Mouse (Mus musculus): ENCODE measurements around the gene Rab6a.

The Rab6a gene

DNA sequence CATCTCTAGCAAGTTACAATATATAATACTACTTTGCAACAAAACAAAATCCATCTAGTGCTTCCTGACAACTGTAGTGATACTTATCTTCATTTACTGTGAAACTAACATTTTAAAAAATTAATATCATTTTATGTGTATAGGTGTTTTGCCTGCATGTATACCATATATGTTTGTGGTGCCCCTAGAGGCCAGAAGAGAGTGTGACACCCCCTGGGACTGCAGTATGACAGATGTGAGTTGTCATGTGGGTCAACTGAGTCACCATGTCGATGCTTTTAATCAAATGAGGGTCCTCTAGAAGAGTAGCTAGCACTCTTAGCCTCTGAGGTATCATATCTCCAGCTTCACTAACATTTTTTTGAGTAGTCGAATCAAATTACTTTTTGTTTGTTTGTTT lies 15.1 kb downstream of the Rab6a start:
- no peak for DNase-seq (ENCODE audit: low spot score in 2 of 2)

DNA sequence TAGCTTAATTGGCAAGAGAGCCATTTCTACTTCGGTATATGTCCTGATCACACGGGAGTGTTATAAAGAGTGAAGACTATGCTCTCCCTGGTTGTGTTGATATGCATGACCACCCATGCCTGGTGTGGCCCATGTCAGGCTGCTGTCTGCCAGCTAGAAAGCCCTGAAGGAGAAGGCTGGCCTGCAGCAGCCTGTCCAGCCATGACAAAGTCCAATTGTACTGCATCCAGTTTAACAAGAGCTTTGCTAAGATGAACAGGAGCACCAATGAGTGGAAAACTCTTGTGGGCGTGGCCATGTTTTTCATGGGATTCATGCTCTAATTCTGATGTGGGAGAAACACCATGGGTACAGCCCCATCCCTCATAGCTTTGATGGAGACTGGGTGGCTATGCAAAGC lies 17.3 kb downstream of the Rab6a start:
- no peak for DNase-seq (ENCODE audit: low spot score in 2 of 2)

DNA sequence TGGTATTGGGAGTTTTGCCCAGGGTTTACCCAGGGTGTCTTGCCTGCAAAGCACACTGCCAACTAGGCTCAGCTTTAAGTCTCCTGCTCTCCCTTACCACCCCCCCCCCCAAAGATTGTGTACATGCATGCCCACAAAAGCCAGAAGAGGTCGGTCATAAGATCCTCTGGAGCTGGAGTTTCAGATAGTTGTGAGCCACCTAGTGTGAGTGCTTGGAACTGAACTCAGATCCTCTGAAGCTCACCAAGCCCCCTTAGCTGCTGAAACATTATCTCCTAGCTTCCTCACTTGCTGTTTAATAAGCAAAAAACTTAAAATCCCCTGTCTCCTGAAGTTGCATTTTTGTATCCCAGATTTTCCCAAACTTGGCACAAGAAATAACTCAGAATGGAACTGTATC lies 30.4 kb downstream of the Rab6a start:
- peak in 1 of 2 experiments; percentile 23 for DNase-seq (ENCODE audit: low spot score in 2 of 2)

DNA sequence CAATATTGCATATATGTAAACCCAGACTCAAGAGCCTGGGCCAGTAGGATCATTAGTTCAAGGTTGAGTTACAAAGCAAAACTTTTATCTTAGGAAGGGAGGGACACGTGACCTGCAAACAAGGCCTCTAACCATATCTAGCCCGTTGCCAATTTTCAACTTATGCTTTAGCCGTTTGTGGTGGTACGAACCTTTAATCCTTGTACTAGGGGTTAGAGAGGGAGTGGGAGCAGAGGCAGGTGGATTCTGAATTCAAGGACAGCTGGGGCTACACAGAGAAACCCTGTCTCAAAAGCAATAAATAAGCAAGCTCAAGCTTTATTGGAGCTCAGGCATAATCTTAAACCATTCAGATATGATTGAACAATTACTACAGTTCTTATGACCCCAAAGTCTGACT lies 35.2 kb downstream of the Rab6a start:
- DNase-seq (ENCODE audit: low spot score in 2 of 2), result no peak

DNA sequence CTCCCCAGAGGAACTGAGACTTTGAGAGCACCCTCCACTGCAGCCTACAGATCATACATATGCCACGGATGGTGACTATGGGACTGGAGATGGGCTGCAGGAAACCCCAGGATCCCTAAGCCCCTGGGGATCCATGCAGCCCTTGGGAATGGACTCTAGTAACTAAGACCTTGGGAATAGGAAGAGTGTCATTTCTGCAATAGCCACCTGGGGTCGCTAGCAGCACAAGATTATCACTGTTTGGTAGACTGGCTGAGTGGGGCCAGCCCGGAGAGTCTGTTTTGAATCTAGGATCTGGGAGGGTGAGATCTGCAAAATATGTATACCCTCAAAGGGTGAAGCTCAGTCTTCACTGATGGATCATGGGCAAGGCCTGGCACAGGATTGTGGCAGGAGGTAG lies 37.9 kb downstream of the Rab6a start:
- DNase-seq (ENCODE audit: low spot score in 2 of 2), result peak in 1 of 2 experiments; percentile 48

DNA sequence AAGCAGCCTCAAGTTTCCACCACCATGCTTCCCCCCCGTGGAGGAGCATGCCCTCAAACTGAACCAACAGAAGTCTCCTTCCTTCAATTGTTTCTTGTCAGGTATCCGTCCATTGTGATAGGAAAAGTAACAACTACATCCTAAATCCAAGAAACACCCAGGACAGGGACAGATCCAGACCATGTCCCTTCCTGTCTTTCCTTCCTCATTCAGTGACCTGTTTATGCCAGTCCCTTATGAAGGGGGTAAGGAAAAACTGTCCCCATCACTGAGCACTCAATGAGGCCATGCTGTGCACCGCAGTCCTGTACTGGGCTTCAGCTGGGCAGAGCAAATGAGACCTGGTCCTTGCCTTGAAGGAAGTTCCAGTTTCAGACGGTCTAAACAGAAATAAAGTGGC lies 41.9 kb downstream of the Rab6a start:
- DNase-seq (ENCODE audit: low spot score in 2 of 2), result no peak

DNA sequence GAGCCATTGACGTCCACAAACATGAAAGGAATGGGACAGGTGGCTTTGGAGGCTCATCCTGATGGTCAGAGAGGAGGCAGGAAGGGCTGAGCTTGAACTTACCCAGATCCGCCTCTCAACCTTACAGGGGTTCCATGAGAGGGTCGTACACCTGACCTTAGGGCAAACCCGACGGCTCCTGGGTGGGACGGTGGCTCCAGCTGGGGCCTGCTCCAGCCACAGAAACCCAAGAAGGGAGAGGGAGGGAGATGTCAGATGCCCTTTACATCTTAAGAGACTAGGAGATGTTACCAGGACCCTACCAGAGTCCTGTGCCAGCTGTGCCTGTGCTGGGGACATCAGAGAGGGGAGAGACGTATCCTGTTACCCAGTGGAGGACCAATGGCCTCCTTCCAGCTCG lies 42.6 kb downstream of the Rab6a start:
- DNase-seq (ENCODE audit: low spot score in 2 of 2), result no peak

DNA sequence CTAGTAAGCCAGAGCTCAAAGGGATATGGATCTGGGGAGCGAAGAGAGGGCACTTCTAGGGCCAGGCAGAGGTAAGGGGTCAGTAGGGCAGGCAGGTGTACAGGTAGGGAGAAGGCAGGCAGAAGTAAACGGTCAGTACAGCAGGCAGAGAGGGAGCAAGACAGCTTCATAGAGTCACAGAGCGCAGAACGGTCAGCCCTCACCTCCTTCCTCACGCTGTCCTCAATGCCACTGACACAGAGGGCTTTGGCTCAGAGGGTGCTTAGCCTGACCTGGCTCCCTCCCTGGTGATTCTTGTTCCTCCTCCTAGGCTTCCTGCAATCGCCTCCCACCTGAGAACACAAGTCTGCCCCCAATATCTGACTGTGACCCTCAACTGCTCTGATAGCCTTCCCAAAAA lies 43.2 kb downstream of the Rab6a start:
- no peak for DNase-seq (ENCODE audit: low spot score in 2 of 2)

DNA sequence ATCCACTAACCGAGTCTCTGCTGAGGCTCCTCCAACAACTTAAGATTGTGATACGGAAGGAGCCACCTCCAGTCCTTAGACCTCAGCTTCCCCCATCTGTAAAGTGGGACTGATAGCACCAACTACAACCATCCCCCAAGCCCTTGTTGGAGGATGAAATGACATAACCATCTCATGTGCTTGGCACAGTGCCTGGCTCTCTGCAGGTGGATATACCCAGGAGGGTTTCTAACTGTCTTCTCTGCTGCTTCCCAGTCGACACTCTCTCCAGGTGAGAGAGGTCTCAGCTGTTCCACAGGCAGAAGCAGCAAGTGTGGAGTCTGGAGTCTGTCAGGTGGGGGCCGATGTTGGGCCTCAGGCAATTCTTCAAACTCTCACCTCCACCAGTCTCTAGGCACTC lies 43.8 kb downstream of the Rab6a start:
- DNase-seq (ENCODE audit: low spot score in 2 of 2), result no peak

DNA sequence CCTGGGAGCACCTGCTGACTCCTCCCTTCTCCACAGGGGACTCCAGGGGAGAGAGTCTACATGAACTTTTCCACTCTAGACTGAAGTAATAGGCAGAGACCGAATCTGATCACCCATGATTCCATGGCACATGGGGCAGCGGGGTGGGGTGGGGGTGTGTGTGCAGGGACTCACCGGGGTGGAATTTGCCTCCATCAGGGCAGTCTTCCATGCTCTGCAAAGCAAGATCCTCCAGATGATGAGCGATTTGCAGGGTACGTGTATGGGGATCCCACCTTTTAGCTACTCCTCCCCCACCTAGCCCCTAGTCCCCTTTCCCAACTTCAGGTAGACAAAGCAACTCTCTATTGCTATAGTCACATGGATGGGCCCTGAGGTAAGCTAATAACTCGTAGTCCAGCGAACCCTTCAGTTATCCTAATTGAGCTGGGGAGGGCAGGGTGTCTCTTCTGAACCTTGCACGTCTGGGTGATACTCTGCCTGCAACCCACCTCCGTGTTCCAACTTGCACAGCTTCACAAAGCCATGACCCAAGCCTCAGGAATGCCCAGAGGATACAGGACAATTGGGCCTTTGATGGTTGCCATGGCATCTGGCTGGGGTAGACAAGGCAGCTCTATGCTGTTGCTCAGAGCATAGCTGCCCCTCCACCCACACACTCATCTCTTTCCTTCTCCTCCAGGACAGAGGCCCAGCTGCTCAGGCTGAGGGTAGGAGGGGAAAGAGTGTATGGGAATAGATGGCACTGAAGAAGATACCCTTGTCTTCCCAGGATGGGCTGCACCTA lies 46.5 kb downstream of the Rab6a start:
- DNase-seq (ENCODE audit: low spot score in 2 of 2), result no peak

DNA sequence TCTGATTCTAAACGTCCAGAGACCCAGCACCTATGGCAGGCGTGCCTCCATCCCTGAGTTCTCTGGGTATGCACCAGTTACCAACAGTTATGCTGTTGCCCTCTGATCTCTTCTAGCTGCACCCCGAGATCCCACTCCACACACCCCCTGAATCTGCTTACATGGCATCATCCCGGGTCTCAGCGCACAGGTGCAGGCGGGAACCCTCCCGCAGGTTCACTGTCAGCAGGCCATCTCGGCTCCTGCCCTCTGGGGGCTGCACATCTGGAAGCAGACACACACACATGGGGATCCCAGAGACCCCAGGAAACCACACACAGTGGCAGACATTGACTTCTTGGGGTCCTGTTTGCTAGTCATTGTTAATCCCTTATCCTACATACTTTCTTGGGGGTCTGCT lies 47.2 kb downstream of the Rab6a start:
- DNase-seq (ENCODE audit: low spot score in 2 of 2), result no peak

DNA sequence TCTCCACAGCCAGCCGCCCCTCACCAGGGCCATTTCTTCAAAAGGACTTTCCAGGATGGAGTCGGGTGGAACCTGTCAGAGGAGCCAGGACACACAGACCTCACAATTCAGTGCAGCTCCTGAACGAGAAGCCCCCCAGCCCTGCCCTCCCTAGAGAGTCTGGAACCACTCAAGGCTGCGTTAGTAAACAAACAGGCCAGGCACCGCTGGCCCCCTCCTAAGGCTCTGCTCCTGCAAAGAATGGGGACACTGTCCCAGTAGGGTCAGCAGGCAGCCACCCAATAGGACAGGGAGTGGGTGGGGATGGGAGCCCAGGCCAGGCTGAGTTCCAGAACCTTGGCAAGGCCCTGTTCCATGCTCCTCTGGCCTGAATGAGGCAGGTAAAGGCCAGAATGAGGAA lies 49.5 kb downstream of the Rab6a start:
- DNase-seq (ENCODE audit: low spot score in 2 of 2), result no peak

DNA sequence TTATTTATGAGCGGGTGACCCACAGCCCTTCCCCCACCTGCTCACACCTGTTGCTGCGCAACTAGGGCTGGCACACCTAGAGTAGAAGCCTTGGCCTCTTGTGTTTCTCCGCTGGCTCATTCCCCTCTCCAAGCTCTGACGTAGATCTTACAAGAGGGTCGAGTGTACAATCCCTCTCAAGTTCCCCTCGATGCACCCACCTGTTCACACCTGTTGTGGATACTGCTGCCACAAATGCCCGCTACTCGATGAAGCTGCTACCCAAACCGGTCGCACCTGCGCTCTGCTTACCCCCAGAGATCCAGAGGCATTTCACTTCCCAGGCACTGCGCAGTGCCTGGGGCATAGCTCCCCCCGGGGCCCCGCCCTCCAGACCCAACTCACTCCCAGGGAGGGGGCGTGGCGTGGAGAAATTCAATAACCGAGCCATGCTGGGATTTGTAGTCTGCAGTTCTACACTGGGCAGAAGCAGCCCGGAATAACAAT lies 50.9 kb downstream of the Rab6a start:
- no peak for DNase-seq (ENCODE audit: low spot score in 2 of 2)

DNA sequence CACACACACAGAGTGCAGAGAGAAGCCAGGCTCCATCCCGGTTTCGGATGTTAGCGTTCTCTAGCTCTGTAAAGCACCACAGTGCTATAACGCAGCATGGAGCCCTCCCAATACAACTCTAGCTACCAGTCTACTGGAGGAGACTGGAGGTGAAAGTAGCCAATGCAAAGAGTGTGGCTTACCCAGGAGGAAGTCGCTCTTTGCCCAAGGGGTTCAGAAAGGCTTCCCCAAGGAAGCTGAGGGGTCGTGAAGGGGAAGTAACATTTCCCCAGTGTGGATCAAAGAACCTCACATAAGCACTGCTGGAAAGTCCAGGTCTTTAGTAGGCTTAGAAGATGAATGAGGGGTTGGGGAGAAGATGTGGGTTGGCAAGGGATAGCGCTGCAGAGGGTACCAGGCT lies 54.1 kb downstream of the Rab6a start:
- DNase-seq (ENCODE audit: low spot score in 2 of 2), result no peak

DNA sequence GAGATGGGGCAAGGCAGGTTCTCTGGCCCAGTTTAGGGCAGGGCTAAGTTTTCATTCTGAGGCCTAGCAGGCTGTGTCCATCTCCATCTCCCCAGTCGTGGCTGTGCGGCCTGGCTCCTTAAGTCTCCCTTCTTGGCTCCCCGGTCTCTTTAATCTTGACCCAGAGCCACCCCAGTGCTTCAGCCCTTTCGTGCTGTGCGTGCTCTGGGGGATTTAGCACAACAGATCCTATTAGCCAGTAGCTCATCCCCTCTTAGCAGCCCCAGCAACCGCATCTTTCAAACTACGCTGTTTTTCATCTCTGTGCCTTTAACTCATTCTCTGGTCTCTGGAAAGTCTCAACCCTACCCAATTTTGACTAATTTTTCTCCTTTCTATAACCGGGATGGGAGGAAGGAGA lies 55.0 kb downstream of the Rab6a start, which contains the start of gene Plekhb1:
Plekhb1 (minus strand) TSS at position 184 of the 400 bp plus-strand sequence.
- no peak for DNase-seq (ENCODE audit: low spot score in 2 of 2)

DNA sequence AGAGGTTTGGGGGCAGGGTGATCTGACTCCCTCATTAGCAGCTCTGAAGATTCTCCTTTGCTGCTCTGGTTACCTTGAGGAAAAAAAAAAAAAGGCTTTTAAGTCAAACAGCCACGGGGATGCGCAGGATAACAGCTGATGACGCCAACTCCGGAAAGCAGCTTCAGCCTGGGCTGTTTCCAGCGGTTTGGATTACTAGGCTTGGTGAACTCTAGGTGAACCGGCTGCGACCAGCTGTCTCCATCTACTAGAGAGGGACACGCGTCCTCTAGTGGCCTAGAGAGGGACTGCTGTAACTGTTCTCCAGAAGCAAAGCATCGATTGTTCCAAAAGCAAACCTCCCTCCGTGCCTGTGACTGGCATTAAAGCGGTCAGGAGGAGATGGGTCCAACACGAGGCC lies 56.0 kb downstream of the Rab6a start:
- peak; percentile 59 to 77 for DNase-seq (ENCODE audit: low spot score in 2 of 2)

DNA sequence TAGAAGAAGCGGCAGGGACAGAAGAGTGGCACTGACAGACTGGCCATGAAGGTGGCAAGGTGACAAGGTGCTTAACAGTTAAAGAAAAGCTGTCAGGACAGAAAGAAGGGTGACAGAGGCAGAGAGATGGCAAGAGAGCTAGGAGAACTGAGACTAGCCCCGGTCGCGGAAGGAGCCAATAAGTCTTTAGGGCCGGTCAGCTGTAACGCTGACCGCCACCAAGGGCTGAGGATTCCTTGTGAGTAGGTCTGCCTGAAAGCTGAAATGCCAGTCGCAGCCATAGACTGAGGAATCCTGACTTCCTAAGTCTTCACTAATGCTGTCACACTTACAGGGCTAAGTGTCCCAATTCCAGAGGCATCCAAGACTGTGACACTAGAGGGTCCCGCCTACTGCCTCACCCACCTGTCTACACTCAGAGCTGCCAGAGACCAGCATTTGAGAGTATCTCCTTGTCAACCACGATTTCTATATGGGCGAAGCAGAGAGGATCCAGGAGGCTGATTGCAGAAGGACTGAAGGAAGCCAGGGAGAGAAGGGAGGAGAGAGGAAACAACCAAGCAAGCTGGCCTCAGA lies 56.6 kb downstream of the Rab6a start:
- DNase-seq (ENCODE audit: low spot score in 2 of 2), result no peak

DNA sequence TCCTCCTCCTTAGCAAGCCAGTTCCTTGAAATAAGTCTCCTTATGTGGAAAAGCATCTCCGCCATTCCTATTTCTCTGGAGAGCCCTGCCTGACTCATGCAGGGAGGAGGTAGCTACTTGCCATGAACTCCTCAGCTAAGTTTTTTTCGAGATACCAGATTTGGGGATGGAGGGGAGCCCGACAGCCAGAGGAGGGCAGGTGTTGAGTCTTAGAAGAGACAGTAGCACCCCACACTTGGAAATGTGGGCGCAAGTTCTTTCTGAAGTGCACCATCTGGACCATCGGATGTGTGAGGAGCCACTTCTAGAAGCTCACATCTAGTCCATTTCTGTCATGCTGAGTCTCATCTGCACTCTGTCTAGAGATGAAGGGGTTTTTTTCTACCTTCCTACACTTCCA lies 63.4 kb downstream of the Rab6a start:
- DNase-seq (ENCODE audit: low spot score in 2 of 2), result no peak

DNA sequence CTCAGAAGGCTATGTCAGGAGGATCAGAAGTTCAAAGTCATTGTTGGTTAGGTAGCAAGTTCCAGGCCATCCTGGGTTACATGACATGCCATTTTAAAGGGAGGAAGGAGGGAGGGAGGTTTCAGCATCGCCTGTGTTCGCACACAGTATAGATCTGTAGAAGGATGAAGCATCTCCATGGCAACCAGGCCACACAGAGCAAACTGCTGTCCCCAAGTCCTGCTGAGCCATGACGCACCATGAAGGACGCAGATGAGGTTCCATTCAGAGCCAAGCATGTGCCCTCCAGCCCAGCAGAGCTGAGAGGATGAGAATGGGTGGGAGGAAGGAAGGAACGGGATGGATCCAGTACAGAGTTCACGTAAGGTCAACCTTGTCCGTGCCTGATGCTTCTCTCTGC lies 66.2 kb downstream of the Rab6a start:
- no peak for DNase-seq (ENCODE audit: low spot score in 2 of 2)

DNA sequence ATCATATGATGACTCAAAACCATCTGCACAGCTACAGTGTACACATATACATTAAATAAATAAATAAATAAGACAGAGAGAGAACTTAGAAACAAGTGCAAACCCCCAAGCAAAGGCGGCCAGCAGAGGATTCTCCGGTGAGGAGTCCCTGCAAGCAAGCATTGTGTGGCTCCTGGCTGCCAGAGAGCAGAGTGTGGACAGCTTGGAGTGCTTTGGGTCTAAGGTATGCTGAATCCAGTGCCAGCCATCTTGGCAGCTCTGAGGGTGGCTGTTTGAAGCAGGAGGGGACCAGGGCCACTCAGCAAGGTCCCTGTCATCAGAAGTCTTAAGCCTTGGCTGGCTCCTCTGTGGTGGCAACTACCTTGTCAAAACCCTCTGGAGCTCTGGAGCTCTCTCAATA lies 67.7 kb downstream of the Rab6a start:
- no peak for DNase-seq (ENCODE audit: low spot score in 2 of 2)

DNA sequence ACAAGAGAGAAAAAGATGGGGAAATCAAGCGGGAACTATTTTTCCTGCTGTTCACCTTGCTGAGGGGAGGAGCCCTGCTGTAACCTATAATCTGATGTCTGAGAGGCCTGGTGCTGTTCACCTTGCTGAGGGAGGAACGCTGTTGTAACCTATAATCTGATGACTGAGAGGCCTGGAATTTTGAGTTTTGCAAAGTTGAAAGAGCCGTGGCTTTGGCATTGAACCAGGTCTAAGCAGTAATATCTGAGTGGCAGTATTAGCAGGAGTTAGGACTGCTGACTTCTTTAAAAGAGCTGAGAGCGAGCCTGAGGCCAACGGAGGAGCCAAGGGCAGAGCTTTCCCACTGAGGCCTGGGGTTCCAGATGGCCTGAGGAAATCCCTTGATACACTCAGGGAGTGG lies 70.8 kb downstream of the Rab6a start:
- no peak for DNase-seq (ENCODE audit: low spot score in 2 of 2)

DNA sequence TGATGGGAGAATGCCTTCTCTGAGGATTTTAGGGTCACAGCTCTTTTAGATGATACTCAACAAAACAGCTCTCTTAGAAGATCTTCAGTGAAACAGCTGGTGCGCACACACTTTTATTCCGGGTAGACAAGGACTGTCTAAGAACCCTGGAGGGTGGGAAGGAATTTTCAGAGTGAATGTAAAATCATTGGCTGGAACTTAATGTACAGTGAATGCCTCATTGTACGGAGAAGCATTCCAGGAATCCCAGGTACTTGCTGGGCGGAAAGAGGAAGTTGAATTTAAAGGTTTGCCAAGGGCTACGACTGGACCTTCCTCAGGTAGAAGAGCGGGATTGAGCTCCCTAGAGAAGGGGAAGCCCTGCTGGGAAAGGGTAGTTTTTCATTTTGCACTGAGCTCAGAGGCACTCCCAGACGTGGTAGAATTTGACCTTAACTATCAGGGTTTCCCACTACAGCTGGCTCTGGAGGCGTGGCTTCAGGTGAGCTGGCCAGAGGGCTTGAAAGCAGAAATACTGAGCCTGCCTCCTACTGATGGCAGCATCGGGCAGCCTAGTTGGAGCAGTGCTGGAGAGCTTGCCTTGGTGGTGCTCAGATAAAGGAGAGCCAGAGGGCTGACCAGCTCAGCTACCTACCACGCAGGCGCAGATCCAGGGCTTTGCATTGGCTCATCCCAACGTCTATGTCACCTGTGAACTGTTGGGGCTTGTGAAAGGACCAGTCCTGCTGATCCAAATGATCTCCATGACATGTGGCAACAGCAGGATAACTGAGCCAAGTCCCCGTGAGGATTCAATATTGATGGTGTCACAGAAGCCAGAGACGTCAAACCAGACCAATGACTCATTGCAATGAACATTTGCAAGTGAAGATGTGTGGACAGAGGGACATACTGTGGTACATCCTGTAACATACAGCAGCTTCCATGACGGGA lies 72.0 kb downstream of the Rab6a start:
- DNase-seq (ENCODE audit: low spot score in 2 of 2), result no peak
